Mouse (Mus musculus) neural tube, embryonic 13.5 days (tissue): ENCODE measurements around the gene Eya2. TPM values are rescaled to one million over a fixed set of nuclear protein-coding genes. Genes with fewer than 3 reads are reported as not detected.

ENCODE experiments used
- ATAC-seq: fragments of 200-750 bp; cut with Nextera tagmentation; 2 replicates; pipeline ENCODE4 v1.8.0; 2017; ENCODE audit warnings: low read depth, mild to moderate bottlenecking, moderate TSS enrichment, moderate library complexity
- H3K27ac ChIP-seq: fragments of 300-500 bp; sonication (generic); replicated peaks from 2 replicates; pipeline ENCODE4 v1.5.1; 2015; ENCODE audit warnings: moderate library complexity, mild to moderate bottlenecking, inconsistent platforms
- H3K27me3 ChIP-seq: fragments of 300-500 bp; sonication (generic); 2 replicates; pipeline ENCODE4 v1.6.1; 2015; ENCODE audit warnings: mild to moderate bottlenecking, inconsistent platforms
- H3K36me3 ChIP-seq: fragments of 300-500 bp; sonication (generic); 2 replicates; pipeline ENCODE4 v1.6.1; 2015; ENCODE audit warnings: mild to moderate bottlenecking, inconsistent platforms
- H3K4me1 ChIP-seq: fragments of 300-500 bp; sonication (generic); replicated peaks from 2 replicates; pipeline ENCODE4 v1.6.1; 2015; ENCODE audit warnings: inconsistent platforms
- H3K4me2 ChIP-seq: fragments of 300-500 bp; sonication (generic); 2 replicates; pipeline ENCODE4 v1.6.1; 2015; ENCODE audit warnings: inconsistent platforms, mild to moderate bottlenecking, moderate library complexity
- H3K4me3 ChIP-seq: fragments of 300-500 bp; sonication (generic); 2 replicates; pipeline ENCODE4 v1.5.1; 2015; ENCODE audit warnings: mild to moderate bottlenecking, inconsistent platforms
- H3K9ac ChIP-seq: fragments of 300-500 bp; sonication (generic); 2 replicates; pipeline ENCODE4 v1.6.1; 2015; ENCODE audit warnings: moderate library complexity, mild to moderate bottlenecking, inconsistent platforms
- H3K9me3 ChIP-seq: fragments of 300-500 bp; sonication (generic); 2 replicates; pipeline ENCODE4 v1.6.1; 2016; ENCODE audit warnings: inconsistent platforms
- WGBS: fragments of 180-500 bp; shearing (Covaris S2); methylation state at CpG from one replicate; pipeline ENCODE4 v1.1.7; 2015; 5-methylcytosine and 5-hydroxymethylcytosine counted together
- polyA plus RNA-seq: library from polyadenylated mRNA; unstranded; fragments of >200 nt; fragmentation: Nextera tagmentation; extraction: Ambion mirVana; gene quantifications from 2 replicates; pipeline ENCODE4 v1.2.1, GENCODE M21; 2015

Gene Eya2
- polyA plus RNA-seq, 1 experiment from 2014 or later, result 18.2 TPM

DNA sequence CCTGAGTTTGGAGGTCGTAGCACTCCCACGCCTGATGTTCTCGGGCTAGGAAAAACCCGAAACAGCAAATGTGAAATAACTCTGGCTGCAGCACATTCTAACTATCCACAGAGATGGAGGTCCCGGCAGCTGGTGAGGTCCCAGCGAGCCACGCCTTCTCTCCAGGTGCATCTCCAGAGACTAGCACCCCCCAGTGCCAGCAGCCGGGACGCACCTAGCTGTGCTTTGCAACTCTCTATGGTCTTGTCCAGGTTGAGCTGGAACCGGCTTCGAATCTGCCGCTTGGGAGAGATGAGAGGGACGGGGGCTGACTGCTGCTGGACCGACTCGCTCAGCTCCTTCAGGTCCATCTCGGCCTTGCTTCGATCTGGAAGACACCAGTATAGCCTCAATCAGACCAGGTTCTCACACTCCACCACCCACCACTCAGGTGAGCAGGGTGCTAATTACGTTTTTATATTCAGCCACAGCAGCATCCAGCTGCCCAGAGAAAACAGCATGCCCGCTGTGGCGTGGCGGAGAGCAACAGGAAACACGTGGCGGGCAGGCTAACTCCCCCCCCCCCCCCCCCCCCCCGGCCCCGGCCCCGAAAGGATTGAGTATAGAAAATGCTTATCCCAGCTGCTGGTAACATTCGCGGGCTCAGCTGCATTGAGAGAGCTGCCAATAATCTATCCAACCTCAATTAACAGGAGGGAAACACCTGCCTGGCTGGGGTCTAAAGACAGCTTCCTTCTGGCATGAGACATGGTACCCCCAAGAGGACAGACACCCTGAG lies 220.5 kb downstream of the Eya2 start:
- Histone ChIP-seq H3K27me3 (no peaks in the 10 kb centered on the region), H3K36me3 (peaks cover 89% of the 10 kb centered on the region), H3K4me2 (no peak overlapping the region), H3K4me3 (no peak overlapping the region), H3K27ac (peak overlapping the region; percentile 66; the same call in 1 of the 2 replicates), H3K9ac (no peak overlapping the region), H3K9me3 (no peaks in the 10 kb centered on the region), H3K4me1 (peaks cover 38% of the 10 kb centered on the region)
- WGBS, result 76% methylated on average over 25 of the region's 28 CpGs
- ATAC-seq, result no peak

DNA sequence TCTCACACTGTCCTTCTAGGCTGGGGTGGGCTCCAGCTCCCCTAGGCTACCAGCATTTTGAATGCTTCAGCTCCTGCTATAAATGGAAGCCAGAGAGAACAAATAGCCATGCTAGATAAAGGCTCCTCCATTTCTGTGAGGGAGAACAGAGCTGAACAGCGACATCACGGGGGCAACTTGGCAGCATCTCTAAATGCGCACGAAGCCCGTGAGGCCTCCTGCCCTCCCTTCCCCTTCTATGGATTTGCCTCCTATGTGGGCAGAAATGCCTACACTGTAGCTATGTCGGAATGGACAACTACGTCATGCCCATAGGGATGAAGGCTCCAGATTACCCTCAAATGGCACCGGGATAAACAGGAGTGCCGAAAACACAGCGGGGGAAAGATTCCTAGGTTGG lies 222.6 kb downstream of the Eya2 start:
- Histone ChIP-seq H3K36me3 (peaks cover 83% of the 10 kb centered on the region), H3K4me2 (no peak overlapping the region), H3K4me3 (no peak overlapping the region), H3K4me1 (peaks cover 38% of the 10 kb centered on the region), H3K27me3 (no peaks in the 10 kb centered on the region), H3K27ac (0 out of 2 replicates have a peak overlapping the region, but pooled peaks have one; percentile 9), H3K9ac (peak overlapping the region; percentile 49; the same call in 1 of the 2 replicates), H3K9me3 (no peaks in the 10 kb centered on the region)
- no peak for ATAC-seq
- 92% methylated on average over 10 of the region's 10 CpGs for WGBS

DNA sequence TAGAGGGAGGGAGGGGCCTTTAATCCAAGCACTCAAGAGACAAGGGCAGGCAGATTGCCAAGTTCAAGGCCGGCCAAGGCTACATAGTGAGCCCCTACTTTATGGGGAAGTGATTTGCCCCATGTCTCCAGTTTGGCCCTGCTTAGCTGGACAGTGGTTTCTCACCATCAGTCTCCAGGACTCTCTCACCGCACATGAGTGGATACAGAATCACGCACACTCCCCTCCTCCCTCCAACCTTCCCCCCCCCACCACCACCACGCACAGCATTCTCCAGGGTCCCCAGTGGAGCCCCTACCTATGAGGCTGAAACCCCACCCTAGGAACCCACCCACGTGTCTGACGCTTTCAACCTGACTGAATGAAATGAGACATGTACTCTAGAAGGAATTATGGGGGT lies 223.7 kb downstream of the Eya2 start:
- ATAC-seq, result no peak
- no peaks in the 10 kb centered on the region for H3K27me3 ChIP-seq
- H3K4me1 ChIP-seq, result peaks cover 41% of the 10 kb centered on the region
- WGBS, result 87% methylated on average over 6 of the region's 6 CpGs
- peaks cover 82% of the 10 kb centered on the region for H3K36me3 ChIP-seq
- no peak overlapping the region for H3K4me2 ChIP-seq
- H3K9ac ChIP-seq, result no peak overlapping the region
- H3K9me3 ChIP-seq, result no peaks in the 10 kb centered on the region
- no peak overlapping the region for H3K4me3 ChIP-seq
- H3K27ac ChIP-seq, result no peak overlapping the region

DNA sequence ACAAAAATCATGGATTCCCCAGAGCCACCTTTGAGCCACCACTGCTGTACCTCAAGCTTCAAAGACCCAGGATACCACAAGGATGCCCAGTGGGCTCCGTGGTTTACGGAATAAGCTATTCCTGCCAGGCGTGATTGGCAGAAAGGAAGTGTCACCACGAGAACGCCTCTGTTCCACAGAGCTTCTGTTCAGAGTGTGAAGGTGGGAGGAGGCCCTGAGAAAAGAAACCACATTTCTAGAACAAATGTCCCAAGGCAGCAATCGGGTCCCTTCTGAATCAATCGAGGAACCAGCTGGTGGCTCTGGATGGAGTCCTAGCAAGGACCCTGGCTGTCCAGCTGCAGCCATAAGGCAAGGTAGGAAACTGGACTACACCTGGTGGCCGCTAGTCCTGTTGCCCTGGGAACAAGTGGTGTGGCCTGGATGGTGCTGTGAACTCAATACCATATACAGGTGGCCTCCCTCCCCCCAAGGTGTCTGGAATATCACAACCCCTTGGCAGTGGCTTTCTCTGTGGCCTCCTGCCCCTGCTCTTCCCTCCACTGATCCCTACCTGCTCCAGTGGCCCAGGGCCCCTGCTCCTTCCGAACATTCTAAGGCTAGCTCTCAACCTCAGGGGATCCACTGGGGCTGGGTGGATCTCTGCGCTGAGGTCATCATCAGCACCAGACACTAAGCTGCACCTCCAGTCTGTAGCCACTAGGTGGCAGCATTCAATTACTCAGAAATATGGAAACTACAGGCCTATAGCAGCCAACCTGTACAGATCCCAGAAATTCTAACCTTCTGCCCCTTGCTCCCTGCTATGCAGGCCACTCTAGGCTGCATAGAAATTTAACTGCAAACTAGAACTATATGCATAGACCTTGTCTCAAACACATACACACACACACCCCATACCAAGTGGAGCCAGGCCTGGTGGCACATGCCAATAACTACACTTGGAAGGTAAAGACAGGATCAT lies 224.4 kb downstream of the Eya2 start:
- no peaks in the 10 kb centered on the region for H3K27me3 ChIP-seq
- H3K9me3 ChIP-seq, result no peaks in the 10 kb centered on the region
- no peak overlapping the region for H3K4me3 ChIP-seq
- H3K4me1 ChIP-seq, result peaks cover 35% of the 10 kb centered on the region
- H3K36me3 ChIP-seq, result peaks cover 82% of the 10 kb centered on the region
- no peak overlapping the region for H3K4me2 ChIP-seq
- ATAC-seq, result peak; percentile 40; the same call in 1 of the 2 replicates
- H3K27ac ChIP-seq, result no peak overlapping the region; the same call in 1 of the 2 replicates
- H3K9ac ChIP-seq, result no peak overlapping the region
- WGBS, result 81% methylated on average over 10 of the region's 10 CpGs

DNA sequence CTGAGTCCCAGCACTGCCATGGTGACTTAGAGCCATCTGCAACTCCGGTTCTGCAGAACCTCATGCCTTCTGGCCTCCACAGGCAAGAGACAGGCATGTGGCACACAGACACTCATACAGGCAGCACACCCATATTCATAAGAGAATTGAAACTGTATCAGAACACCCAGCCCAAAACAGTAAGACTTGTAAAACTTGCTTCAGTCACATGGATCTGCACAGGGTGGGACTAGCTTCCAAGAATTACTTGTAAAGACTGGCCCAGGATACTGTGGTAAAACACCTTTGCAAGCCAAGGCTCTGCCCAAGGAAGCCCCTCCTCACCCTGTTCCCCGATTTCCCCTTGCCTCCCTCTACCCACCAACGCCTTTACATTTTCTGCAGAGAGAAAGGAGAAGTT lies 225.2 kb downstream of the Eya2 start:
- H3K9me3 ChIP-seq, result no peaks in the 10 kb centered on the region
- ATAC-seq, result no peak
- no peak overlapping the region for H3K9ac ChIP-seq
- H3K4me2 ChIP-seq, result no peak overlapping the region
- peak overlapping the region; percentile 67 for H3K27ac ChIP-seq
- WGBS, result 84% methylated on average over 3 of the region's 3 CpGs
- peaks cover 34% of the 10 kb centered on the region for H3K4me1 ChIP-seq
- H3K4me3 ChIP-seq, result no peak overlapping the region
- no peaks in the 10 kb centered on the region for H3K27me3 ChIP-seq
- peaks cover 82% of the 10 kb centered on the region for H3K36me3 ChIP-seq

DNA sequence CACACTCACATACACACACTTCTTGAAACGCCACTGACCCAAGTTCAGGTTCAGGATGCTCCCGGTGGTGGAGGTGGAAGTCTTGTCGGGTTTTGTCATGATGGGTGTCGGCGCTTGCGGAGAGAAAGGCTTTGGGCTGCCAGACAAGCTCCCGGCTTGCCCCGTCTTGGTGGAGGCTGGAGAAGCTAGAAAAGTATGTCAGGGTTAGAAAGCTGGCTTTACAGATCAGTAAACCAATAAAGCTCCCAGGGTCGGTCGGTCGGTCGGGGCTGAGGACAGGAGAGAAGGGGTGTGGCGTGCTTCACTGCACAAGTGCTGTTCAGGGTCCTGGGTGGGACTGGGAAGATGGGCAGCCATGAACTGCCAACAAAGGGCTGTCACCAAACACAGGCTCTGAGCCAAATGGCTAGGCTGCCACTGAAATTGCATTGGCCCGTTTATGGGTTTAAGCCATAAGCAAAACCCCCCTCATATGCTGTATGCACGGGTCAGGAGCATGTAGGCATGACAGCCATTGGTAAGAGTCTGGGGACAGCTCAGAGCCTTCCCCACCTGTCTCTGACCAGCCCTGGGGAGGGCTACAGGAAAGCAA lies 225.8 kb downstream of the Eya2 start:
- 72% methylated on average over 15 of the region's 15 CpGs for WGBS
- no peak for ATAC-seq
- Histone ChIP-seq H3K4me3 (no peak overlapping the region), H3K9me3 (no peaks in the 10 kb centered on the region), H3K9ac (peak overlapping the region; percentile 9; the same call in 1 of the 2 replicates), H3K4me1 (peaks cover 34% of the 10 kb centered on the region), H3K4me2 (no peak overlapping the region), H3K36me3 (peaks cover 84% of the 10 kb centered on the region), H3K27ac (peak overlapping the region; percentile 67), H3K27me3 (no peaks in the 10 kb centered on the region)

Other genes starting within 250 kb of the Eya2 start
- gene Zfp663, start 226.3 kb upstream of the Eya2 start, polyA plus RNA-seq, result 6.9 and 7.5 TPM in 2 replicates
- gene Zfp334, start 206.8 kb upstream of the Eya2 start, polyA plus RNA-seq, result 10.4 and 12.2 TPM in 2 replicates
- gene Ocstamp, start 194.6 kb upstream of the Eya2 start, polyA plus RNA-seq, result 0.06 and 0.08 TPM in 2 replicates
- 1.0 and 1.2 TPM in 2 replicates for gene Slc13a3, start 121.8 kb upstream of the Eya2 start, polyA plus RNA-seq
- 34.8 and 38.0 TPM in 2 replicates for gene Trp53rka, start 101.7 kb upstream of the Eya2 start, polyA plus RNA-seq
- 2.6 and 2.9 TPM in 2 replicates for gene Slc2a10, start 91.2 kb upstream of the Eya2 start, polyA plus RNA-seq